32 mouse cellular contexts compared by ENCODE assay signal in genomic region chr16:26152258-26152657, GRCm38 (mm10). TPM values are rescaled to one million over a fixed set of nuclear protein-coding genes. Genes with fewer than 3 reads are reported as not detected.
"Had no signal": no experiment of that assay in that cellular context is flagged by ENCODE, and none has a peak within 500 bp of the region (broad histone marks: within the 10 kb centered on the region; RNA-seq: fewer than 3 reads in every experiment).

No protein-coding gene starts in this region.

- H3K4me1 ChIP-seq: limb, embryonic 10.5 days; limb, embryonic 12.5 days; limb, embryonic 13.5 days; limb, embryonic 15.5 days; liver, embryonic 12.5 days; liver, embryonic 13.5 days; liver, embryonic 15.5 days; lung, embryonic 15.5 days; midbrain, embryonic 10.5 days; midbrain, embryonic 12.5 days; midbrain, embryonic 13.5 days; midbrain, embryonic 15.5 days; neural tube, embryonic 12.5 days had no signal

- H3K9me3 ChIP-seq: limb, embryonic 10.5 days; limb, embryonic 12.5 days; limb, embryonic 13.5 days; limb, embryonic 15.5 days; liver, embryonic 12.5 days; liver, embryonic 13.5 days; liver, embryonic 15.5 days; lung, embryonic 15.5 days; midbrain, embryonic 10.5 days; midbrain, embryonic 12.5 days; midbrain, embryonic 13.5 days; midbrain, embryonic 15.5 days; neural tube, embryonic 12.5 days had no signal

- DNase-seq: left cerebral cortex, postnatal 4 days; liver; liver, embryonic 13.5 days; liver, postnatal 0 days; lung, adult 18-20 months; lung, adult 2 months; lung, embryonic 14.5 days; lung, postnatal 10 days; lung, postnatal 14 days; lung, postnatal 36 days; lung, postnatal 4 days had no signal

- H3K27ac ChIP-seq: left cerebral cortex, adult 2 months; limb, embryonic 12.5 days; limb, embryonic 13.5 days; limb, embryonic 15.5 days; liver, embryonic 12.5 days; liver, embryonic 13.5 days; liver, embryonic 14.5 days; liver, embryonic 15.5 days; lung, embryonic 15.5 days; macrophage; midbrain, embryonic 10.5 days; midbrain, embryonic 12.5 days; midbrain, embryonic 13.5 days; midbrain, embryonic 15.5 days; neural tube, embryonic 12.5 days had no signal

- H3K4me2 ChIP-seq: limb, embryonic 12.5 days; limb, embryonic 13.5 days; limb, embryonic 15.5 days; liver, embryonic 11.5 days; liver, embryonic 12.5 days; liver, embryonic 13.5 days; liver, embryonic 15.5 days; lung, embryonic 14.5 days; lung, embryonic 15.5 days; midbrain, embryonic 11.5 days; midbrain, embryonic 12.5 days; midbrain, embryonic 13.5 days; midbrain, embryonic 15.5 days; neural tube, embryonic 12.5 days had no signal

- H3K36me3 ChIP-seq: limb, embryonic 10.5 days; limb, embryonic 12.5 days; limb, embryonic 13.5 days; limb, embryonic 15.5 days; liver, embryonic 12.5 days; liver, embryonic 13.5 days; liver, embryonic 15.5 days; lung, embryonic 15.5 days; midbrain, embryonic 10.5 days; midbrain, embryonic 12.5 days; midbrain, embryonic 13.5 days; midbrain, embryonic 15.5 days; neural tube, embryonic 12.5 days had no signal

- H3K4me3 ChIP-seq: left cerebral cortex, adult 2 months; limb, embryonic 10.5 days; limb, embryonic 12.5 days; limb, embryonic 13.5 days; limb, embryonic 15.5 days; liver, embryonic 12.5 days; liver, embryonic 13.5 days; liver, embryonic 15.5 days; lung, embryonic 15.5 days; midbrain, embryonic 10.5 days; midbrain, embryonic 12.5 days; midbrain, embryonic 13.5 days; midbrain, embryonic 15.5 days; neural tube, embryonic 12.5 days had no signal

- H3K9ac ChIP-seq: limb, embryonic 12.5 days; limb, embryonic 13.5 days; limb, embryonic 15.5 days; liver, embryonic 12.5 days; liver, embryonic 13.5 days; liver, embryonic 14.5 days; liver, embryonic 15.5 days; liver, postnatal 0 days; lung, embryonic 14.5 days; lung, embryonic 15.5 days; midbrain, embryonic 12.5 days; midbrain, embryonic 13.5 days; midbrain, embryonic 15.5 days; neural tube, embryonic 12.5 days had no signal

- ATAC-seq: liver, embryonic 12.5 days; liver, postnatal 0 days; lung, postnatal 0 days; midbrain, embryonic 13.5 days; midbrain, embryonic 15.5 days; midbrain, embryonic 16.5 days had no signal

- H3K27me3 ChIP-seq: limb, embryonic 12.5 days; limb, embryonic 13.5 days; limb, embryonic 15.5 days; liver, embryonic 12.5 days; liver, embryonic 13.5 days; liver, embryonic 15.5 days; lung, embryonic 15.5 days; midbrain, embryonic 12.5 days; midbrain, embryonic 13.5 days; midbrain, embryonic 15.5 days; neural tube, embryonic 12.5 days had no signal

RNA-seq across cellular contexts. Expression of gene P3h2, which starts 46.7 kb away (rescaled TPM):
- total RNA-seq: megakaryocyte progenitor cell, adult 5-6 weeks; monocyte, adult 5-6 weeks had no signal
